Mouse (Mus musculus): ENCODE results near the gene Elp4. TPM values are rescaled to one million over a fixed set of nuclear protein-coding genes. Genes with fewer than 3 reads are reported as not detected.

Gene Elp4
- total RNA-seq, 2 experiments from 2014 or later = 20.8 to 23.6 TPM

DNA sequence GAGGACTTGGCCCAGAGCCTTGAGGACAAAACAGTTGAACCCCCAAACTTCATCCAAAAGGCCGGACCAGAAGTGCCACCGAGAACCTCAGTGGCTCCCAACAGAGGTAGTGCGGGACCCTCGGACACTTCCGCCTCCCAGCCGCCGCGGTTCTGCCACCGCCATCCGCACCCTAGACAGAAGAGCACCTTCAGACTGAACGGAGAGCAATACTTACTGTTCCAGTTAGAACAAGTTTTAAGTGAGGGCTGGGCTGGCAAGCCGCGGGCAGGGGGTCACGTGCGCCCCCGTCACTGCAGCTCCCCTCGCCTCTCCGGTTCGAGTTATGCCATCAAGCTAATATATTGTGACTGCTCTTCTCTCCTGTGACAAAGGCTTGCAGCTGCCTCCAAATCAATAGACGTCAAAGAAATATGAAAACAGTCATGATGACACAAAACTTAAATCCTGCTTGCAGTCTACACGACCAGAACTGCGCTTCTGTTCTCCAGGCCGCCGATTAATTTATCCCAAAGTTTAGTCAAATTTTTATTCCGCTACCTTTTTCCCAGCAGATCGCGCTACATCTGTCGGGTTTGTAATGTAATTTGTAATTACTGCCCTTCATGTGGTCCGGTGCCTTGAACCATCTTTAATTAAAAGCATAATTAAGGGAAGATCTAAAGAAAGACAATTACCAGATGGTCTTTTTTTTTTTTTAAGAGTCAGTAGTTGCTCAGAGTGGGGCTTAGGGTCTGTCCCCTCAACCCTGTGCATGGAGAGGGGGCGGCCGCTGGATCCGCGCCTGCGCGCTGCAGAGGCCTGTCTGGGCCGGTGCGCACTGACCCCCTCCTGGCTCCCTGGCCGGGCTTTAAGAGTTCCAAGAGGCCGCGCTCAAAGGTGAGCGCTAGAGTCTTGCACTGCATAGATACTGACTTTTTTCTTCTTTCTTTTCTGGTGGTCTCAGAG lies 244.2 kb downstream of the Elp4 start:
- DNase-seq (ENCODE audit: low spot score in 2 of 2) = no peak

DNA sequence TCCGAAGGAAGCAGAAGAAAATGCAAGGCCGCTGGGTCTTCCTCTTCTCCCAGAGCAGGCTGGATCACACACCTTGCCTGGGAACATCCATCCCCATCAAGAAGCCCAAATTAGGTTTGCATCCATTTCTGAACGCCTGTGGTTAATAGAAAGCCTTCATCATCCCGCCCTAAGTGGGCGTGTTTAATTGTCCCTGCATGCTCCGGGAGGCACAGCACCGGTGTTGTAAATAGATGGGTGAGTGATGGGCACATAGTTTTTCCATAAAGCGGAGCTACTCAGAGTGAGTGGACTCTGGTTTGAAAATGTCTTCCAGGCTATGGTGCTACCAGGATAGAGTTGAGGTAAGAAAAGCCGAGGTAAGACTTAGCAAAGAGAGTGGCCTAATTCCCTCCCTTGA lies 245.0 kb downstream of the Elp4 start:
- no peak for DNase-seq (ENCODE audit: low spot score in 2 of 2)

DNA sequence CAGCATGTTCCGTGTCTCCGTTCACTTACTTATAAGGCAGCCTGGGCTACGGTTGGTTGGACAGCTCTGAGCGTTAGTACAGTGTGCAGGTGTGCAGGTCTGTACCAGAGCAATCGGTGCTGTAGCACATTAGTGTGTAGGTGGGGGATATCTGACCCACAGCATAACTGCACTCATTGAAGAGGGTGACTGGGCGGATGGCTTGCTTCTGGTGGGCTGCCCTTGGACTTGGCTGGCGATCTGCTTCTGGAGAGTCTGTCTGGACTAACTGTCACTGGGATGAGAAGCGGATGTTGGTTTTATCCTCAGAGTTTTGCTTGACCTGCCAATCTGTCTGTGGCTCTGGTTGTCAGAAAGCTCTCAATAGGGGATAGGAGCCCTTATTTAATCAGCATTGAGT lies 247.9 kb downstream of the Elp4 start:
- DNase-seq (ENCODE audit: low spot score in 2 of 2) = no peak

Other genes with a start within 250 kb of the Elp4 start
- gene Pax6, start 235.7 kb downstream of the Elp4 start, total RNA-seq (2021) = 1 to 10 TPM; 1.1 to 4.5 TPM
- 10 to 100 TPM; 35.6 to 37.1 TPM for gene Immp1l, start 74 bp upstream of the Elp4 start, total RNA-seq (2021)
- gene Dnajc24, start 99.0 kb upstream of the Elp4 start, total RNA-seq (2021) = 10 to 100 TPM; 36.9 TPM

Measured in adrenal gland, postnatal 4 days (tissue).